Mouse (Mus musculus) megakaryocyte, embryonic 14.5 days (primary cell): ENCODE data around the gene Ppp4r4.

Experiments used
- FLI1 ChIP-seq: IDR thresholded peaks from 2 replicates; pipeline ENCODE4 v1.6.1; 2012; ENCODE audit warnings: low read length, inconsistent platforms, mixed read lengths
- GATA1 ChIP-seq: IDR thresholded peaks from 3 replicates; pipeline ENCODE4 v1.6.1; 2012; ENCODE audit warnings: mixed read lengths, low read length, inconsistent platforms, borderline replicate concordance

- no peak for TF ChIP-seq GATA1
- TF ChIP-seq FLI1: no peak
These were observed 102.3 kb downstream of the Ppp4r4 start for GRCm38 (mm10) chr12:103634430-103634829.
